Mouse (Mus musculus) kidney, adult 2 months (tissue): ENCODE data around the gene Plekha5.

ENCODE experiments used
- CTCF ChIP-seq: fragments of 200-500 bp; conservative IDR thresholded peaks from 2 replicates; pipeline ENCODE4 v1.5.1; 2011; ENCODE audit warnings: low read depth, mild to moderate bottlenecking, control low read depth, low read length, moderate library complexity, mixed read lengths; ENCODE audit not compliant: insufficient read depth, insufficient read length
- POLR2A ChIP-seq: fragments of 200-500 bp; IDR thresholded peaks from one replicate; pipeline ENCODE4 v1.6.1; 2011; ENCODE audit warnings: low read depth, low read length, control low read depth

DNA sequence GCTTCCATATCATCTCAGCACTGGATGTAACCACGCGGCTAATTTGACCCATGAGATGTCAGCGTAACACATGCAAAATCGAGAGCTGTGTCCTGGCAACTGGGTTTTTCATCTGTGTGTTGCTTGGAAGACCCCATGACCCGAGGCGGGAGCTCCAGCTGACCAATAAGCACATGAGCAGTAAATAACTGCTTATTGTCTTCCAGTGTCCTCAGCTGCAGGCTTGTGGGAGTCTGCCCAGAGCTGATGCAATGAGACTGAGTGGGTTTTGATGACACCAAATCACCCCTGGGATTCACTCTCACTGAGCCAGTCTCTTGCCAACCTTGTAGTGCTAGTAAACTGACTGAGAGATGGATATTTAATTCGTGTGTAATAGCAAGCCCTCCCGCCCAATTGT is 42.7 kb upstream of the Plekha5 start:
- no peak for TF ChIP-seq POLR2A
- TF ChIP-seq CTCF: no peak
